Mouse (Mus musculus): ENCODE measurements at regions not wholly inside any gene's neighbourhood (a gene's known extent, or its start where the extent isn't known, plus 50 kb on each side); places are given as distances from the start of the nearest gene placed in this dataset.
"Not testable (repeated sequence)": the region's sequence is repeated elsewhere in the genome, so short reads cannot be mapped to it uniquely, and the experiment has no call there.

GRCm38 (mm10) chr16:51169294-51169693 lies 578.3 kb upstream of the Ccdc54 start:
- DNase-seq = no peak

GRCm38 (mm10) chr16:51160768-51161167 lies 569.8 kb upstream of the Ccdc54 start:
- DNase-seq = no peak

- no peak for DNase-seq
These were observed 547.6 kb upstream of the Ccdc54 start for GRCm38 (mm10) chr16:51138575-51138974.

GRCm38 (mm10) chr16:51119835-51120234 lies 528.9 kb upstream of the Ccdc54 start:
- no peak for DNase-seq

GRCm38 (mm10) chr16:51118365-51118764 lies 527.4 kb upstream of the Ccdc54 start:
- no peak for DNase-seq

GRCm38 (mm10) chr16:51117836-51118235 lies 526.9 kb upstream of the Ccdc54 start:
- no peak for DNase-seq

- DNase-seq = no peak
These were observed 518.9 kb upstream of the Ccdc54 start for GRCm38 (mm10) chr16:51109864-51110263.

- no peak for DNase-seq
These were observed 516.5 kb upstream of the Ccdc54 start for GRCm38 (mm10) chr16:51107421-51107820.

GRCm38 (mm10) chr16:51086556-51086955 lies 495.6 kb upstream of the Ccdc54 start:
- DNase-seq = no peak

- DNase-seq = no peak
These were observed 489.2 kb upstream of the Ccdc54 start for GRCm38 (mm10) chr16:51080146-51080545.

GRCm38 (mm10) chr16:51048650-51049049 lies 457.7 kb upstream of the Ccdc54 start:
- no peak for DNase-seq

- peak in 1 of 2 experiments; percentile 6 for DNase-seq
These were observed 457.2 kb upstream of the Ccdc54 start for GRCm38 (mm10) chr16:51048169-51048568.

- DNase-seq = no peak
These were observed 450.4 kb upstream of the Ccdc54 start for GRCm38 (mm10) chr16:51041311-51041710.

- no peak for DNase-seq
These were observed 411.9 kb upstream of the Ccdc54 start for GRCm38 (mm10) chr16:51002876-51003275.

GRCm38 (mm10) chr16:50964395-50964794 lies 373.4 kb upstream of the Ccdc54 start:
- no peak for DNase-seq

- DNase-seq = no peak
These were observed 353.1 kb upstream of the Ccdc54 start for GRCm38 (mm10) chr16:50944091-50944490.

- DNase-seq = not testable (repeated sequence)
These were observed 352.6 kb upstream of the Ccdc54 start for GRCm38 (mm10) chr16:50943581-50943980.

- no peak for DNase-seq
These were observed 351.3 kb upstream of the Ccdc54 start for GRCm38 (mm10) chr16:50942291-50942690.

- no peak for DNase-seq
These were observed 348.4 kb upstream of the Ccdc54 start for GRCm38 (mm10) chr16:50939316-50939715.

GRCm38 (mm10) chr16:50907732-50908131 lies 316.8 kb upstream of the Ccdc54 start:
- no peak for DNase-seq

- no peak for DNase-seq
These were observed 308.2 kb upstream of the Ccdc54 start for GRCm38 (mm10) chr16:50899151-50899550.

- DNase-seq = no peak
These were observed 287.0 kb upstream of the Ccdc54 start for GRCm38 (mm10) chr16:50877926-50878325.

GRCm38 (mm10) chr16:50871318-50871717 lies 280.4 kb upstream of the Ccdc54 start:
- DNase-seq = no peak

GRCm38 (mm10) chr16:50863565-50863964 lies 272.6 kb upstream of the Ccdc54 start:
- DNase-seq = no peak

- DNase-seq = no peak
These were observed 268.6 kb upstream of the Ccdc54 start for GRCm38 (mm10) chr16:50859513-50859912.

GRCm38 (mm10) chr16:50852081-50852480 lies 261.1 kb upstream of the Ccdc54 start:
- peak in 1 of 2 experiments; percentile 4 for DNase-seq
